Mouse (Mus musculus): Measurements from ENCODE around the gene Mycbpap.

Mycbpap gene

GRCm38 (mm10) chr11:94477651-94478050 is 43.9 kb downstream of the Mycbpap start:
- DNase-seq, result no peak

- DNase-seq, result peak; percentile 49 to 70
Observed at GRCm38 (mm10) chr11:94475722-94476121, 45.8 kb downstream of the Mycbpap start.

GRCm38 (mm10) chr11:94474544-94474910 is 47.0 kb downstream of the Mycbpap start:
- no peak for DNase-seq

GRCm38 (mm10) chr11:94473707-94474543 is 47.6 kb downstream of the Mycbpap start, which contains the start of gene Cacna1g:
Gene Cacna1g, minus strand, starts transcription at chr11:94474198.
- DNase-seq, result peak; percentile 90 to 95

- DNase-seq, result no peak
Observed at GRCm38 (mm10) chr11:94472916-94473706, 48.4 kb downstream of the Mycbpap start.

- DNase-seq, result no peak
Observed at GRCm38 (mm10) chr11:94472585-94472915, 49.0 kb downstream of the Mycbpap start.

GRCm38 (mm10) chr11:94471740-94472584 is 49.6 kb downstream of the Mycbpap start:
- no peak for DNase-seq

- DNase-seq, result no peak
Observed at GRCm38 (mm10) chr11:94470391-94470790, 51.2 kb downstream of the Mycbpap start.

- no peak for DNase-seq
Observed at GRCm38 (mm10) chr11:94469136-94470064, 52.1 kb downstream of the Mycbpap start.

GRCm38 (mm10) chr11:94468582-94469064 is 52.9 kb downstream of the Mycbpap start:
- no peak for DNase-seq

GRCm38 (mm10) chr11:94466333-94466855 is 55.1 kb downstream of the Mycbpap start:
- DNase-seq, result no peak

GRCm38 (mm10) chr11:94464170-94464569 is 57.4 kb downstream of the Mycbpap start:
- DNase-seq, result peak in 1 of 2 experiments; percentile 68

- DNase-seq, result peak; percentile 70 to 88
Observed at GRCm38 (mm10) chr11:94461856-94462255, 59.7 kb downstream of the Mycbpap start.

- DNase-seq, result no peak
Observed at GRCm38 (mm10) chr11:94457001-94457400, 64.5 kb downstream of the Mycbpap start.

GRCm38 (mm10) chr11:94456347-94456746 is 65.2 kb downstream of the Mycbpap start:
- no peak for DNase-seq

GRCm38 (mm10) chr11:94455161-94455820 is 66.3 kb downstream of the Mycbpap start:
- DNase-seq, result no peak

GRCm38 (mm10) chr11:94454756-94455155 is 66.8 kb downstream of the Mycbpap start:
- DNase-seq, result no peak

Measured in kidney, postnatal 25 days (tissue).